Mouse (Mus musculus) megakaryocyte, embryonic 14.5 days (primary cell): Measurements from ENCODE around the gene Ica1l. TPM values are rescaled to one million over a fixed set of nuclear protein-coding genes. Genes with fewer than 3 reads are reported as not detected.

Experiments used
- H3K27me3 ChIP-seq: replicated peaks from 2 replicates; pipeline ENCODE3; 2012; ENCODE audit warnings: inconsistent platforms
- H3K36me3 ChIP-seq: replicated peaks from 2 replicates; pipeline ENCODE3; 2012; ENCODE audit warnings: low read length, inconsistent platforms, mixed read lengths
- H3K4me1 ChIP-seq: 2 replicates; pipeline ENCODE4 v1.6.1; 2012; ENCODE audit warnings: inconsistent platforms
- H3K4me3 ChIP-seq: replicated peaks from 2 replicates; pipeline ENCODE3; 2012; ENCODE audit warnings: moderate library complexity, mild to moderate bottlenecking, inconsistent platforms
- H3K9me3 ChIP-seq: 2 replicates; pipeline ENCODE4 v1.6.1; 2012; ENCODE audit warnings: inconsistent platforms
- FLI1 ChIP-seq: IDR thresholded peaks from 2 replicates; pipeline ENCODE4 v1.6.1; 2012; ENCODE audit warnings: low read length, inconsistent platforms, mixed read lengths
- GATA1 ChIP-seq: IDR thresholded peaks from 3 replicates; pipeline ENCODE4 v1.6.1; 2012; ENCODE audit warnings: mixed read lengths, low read length, inconsistent platforms, borderline replicate concordance
- polyA plus RNA-seq: library from polyadenylated mRNA; stranded (reverse); fragments of >175 nt; gene quantifications from 2 replicates; pipeline ENCODE4 v1.2.3, GENCODE M21; 2012; ENCODE audit warnings: low replicate concordance; ENCODE audit not compliant: insufficient read depth

The Ica1l gene
- polyA plus RNA-seq, 1 experiment: 0.44 TPM

- no peak for TF ChIP-seq GATA1
- TF ChIP-seq FLI1: no peak
- H3K4me3 ChIP-seq: no peak overlapping the region
- no peaks in the 10 kb centered on the region for H3K36me3 ChIP-seq
- H3K4me1 ChIP-seq: peaks cover 43% of the 10 kb centered on the region
- H3K27me3 ChIP-seq: no peaks in the 10 kb centered on the region
- H3K9me3 ChIP-seq: no peaks in the 10 kb centered on the region
These were observed 25.9 kb downstream of the Ica1l start for GRCm38 (mm10) chr1:60017031-60017469.

DNA sequence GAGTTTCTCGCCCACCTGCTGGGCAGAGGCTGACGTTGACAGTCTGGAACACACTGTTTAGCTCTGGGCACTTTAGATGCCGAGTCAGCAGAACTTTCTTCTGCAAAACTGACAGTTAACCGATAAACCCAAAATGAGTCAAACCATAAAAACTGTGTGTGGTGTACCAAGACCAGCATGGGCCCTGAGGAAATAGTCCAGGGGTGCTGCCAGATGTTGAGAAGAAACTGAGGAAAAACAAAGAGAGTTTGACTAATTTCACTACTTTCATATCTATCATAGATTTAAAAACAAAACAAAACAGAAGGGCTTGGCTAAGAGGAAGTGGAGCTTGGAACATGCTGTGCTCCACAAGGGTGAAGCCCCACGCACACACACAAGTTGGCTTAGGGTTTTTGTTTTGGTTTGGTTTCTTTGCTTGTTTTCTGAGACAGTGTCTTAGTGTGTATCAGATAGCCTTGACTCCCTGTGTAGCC, 26.8 kb downstream of the Ica1l start:
- TF ChIP-seq GATA1: no peak
- Histone ChIP-seq H3K9me3 (no peaks in the 10 kb centered on the region), H3K4me3 (peak overlapping the region; percentile 65), H3K27me3 (no peaks in the 10 kb centered on the region), H3K36me3 (no peaks in the 10 kb centered on the region), H3K4me1 (peaks cover 43% of the 10 kb centered on the region)

DNA sequence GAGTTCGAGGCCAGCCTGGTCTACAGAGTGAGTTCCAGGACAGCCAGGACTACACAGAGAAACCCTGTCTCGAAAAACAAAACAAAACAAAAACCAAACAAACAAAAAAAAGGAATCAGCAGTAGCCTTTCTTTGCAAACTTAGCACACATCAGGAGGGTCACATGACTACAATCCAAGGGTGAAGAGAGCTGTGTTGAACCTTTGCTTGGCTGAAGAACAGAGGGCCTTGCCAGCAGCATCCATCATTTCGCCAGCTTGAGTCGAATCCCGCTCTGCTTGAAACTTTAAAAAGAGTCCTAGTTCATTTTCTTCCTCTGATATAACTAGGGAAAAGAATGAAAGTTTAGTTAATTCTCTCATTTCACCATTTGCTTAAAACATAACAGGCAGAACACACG, 27.5 kb downstream of the Ica1l start:
- peaks cover 43% of the 10 kb centered on the region for H3K4me1 ChIP-seq
- TF ChIP-seq GATA1 (no peak), FLI1 (no peak)
- H3K36me3 ChIP-seq: no peaks in the 10 kb centered on the region
- no peak overlapping the region for H3K4me3 ChIP-seq
- H3K27me3 ChIP-seq: no peaks in the 10 kb centered on the region
- H3K9me3 ChIP-seq: no peaks in the 10 kb centered on the region

- Histone ChIP-seq H3K4me1 (peaks cover 35% of the 10 kb centered on the region), H3K36me3 (no peaks in the 10 kb centered on the region)
- no peak for TF ChIP-seq GATA1
- no peak for TF ChIP-seq FLI1
These were observed 29.2 kb downstream of the Ica1l start for GRCm38 (mm10) chr1:60013779-60014178.

DNA sequence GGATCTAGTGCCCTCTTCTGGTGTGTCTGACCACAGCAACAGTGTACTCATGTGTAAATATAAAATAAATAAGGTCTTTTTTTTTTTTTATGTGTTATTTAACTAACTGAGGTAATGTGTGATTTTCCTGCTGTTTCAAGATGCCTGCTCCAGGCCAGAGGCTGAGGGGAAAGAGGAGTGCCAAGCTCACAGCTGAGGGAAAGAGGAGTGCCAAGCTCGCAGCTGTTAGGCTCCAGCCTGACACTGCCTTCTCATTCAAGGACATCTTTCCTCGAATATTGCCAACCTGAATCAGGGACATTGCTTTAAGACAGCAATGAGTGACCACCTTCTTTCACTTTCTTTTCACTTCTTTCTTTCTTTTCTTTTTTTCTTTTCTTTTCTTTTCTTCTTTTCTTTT, 34.2 kb downstream of the Ica1l start:
- Histone ChIP-seq H3K4me3 (no peak overlapping the region), H3K4me1 (peaks cover 3% of the 10 kb centered on the region; the same call in 1 of the 2 replicates), H3K27me3 (no peaks in the 10 kb centered on the region), H3K9me3 (no peaks in the 10 kb centered on the region), H3K36me3 (no peaks in the 10 kb centered on the region)
- TF ChIP-seq GATA1 (no peak), FLI1 (no peak)

More at GRCm38 (mm10) chr1:60013779-60014178, 29.2 kb downstream of the Ica1l start:
- Histone ChIP-seq H3K27me3 (no peaks in the 10 kb centered on the region), H3K9me3 (no peaks in the 10 kb centered on the region), H3K4me3 (no peak overlapping the region)

DNA sequence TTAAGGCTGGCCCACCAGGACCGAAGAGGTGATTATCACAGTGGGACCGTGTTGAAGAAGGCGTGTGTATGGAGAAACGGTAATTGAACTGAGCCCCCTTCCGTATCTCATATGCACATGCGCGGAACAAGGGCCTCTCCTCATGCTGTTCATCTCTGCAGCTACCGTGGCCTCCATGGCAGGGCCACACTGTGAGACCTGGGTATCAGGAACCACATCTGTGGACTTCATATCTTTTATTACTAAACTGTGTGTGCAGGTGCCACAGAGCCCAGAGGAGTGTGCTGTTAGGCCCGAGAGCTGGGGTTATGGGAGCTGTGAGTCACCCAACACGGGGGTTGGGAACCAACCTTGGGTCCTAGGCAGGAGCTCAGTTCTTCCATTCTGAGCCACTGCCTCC, 35.6 kb downstream of the Ica1l start:
- Histone ChIP-seq H3K27me3 (no peaks in the 10 kb centered on the region), H3K4me3 (no peak overlapping the region), H3K4me1 (peaks cover 3% of the 10 kb centered on the region; the same call in 1 of the 2 replicates), H3K9me3 (no peaks in the 10 kb centered on the region), H3K36me3 (no peaks in the 10 kb centered on the region)
- TF ChIP-seq FLI1: no peak
- TF ChIP-seq GATA1: no peak

- Histone ChIP-seq H3K36me3 (no peaks in the 10 kb centered on the region), H3K4me3 (no peak overlapping the region), H3K9me3 (no peaks in the 10 kb centered on the region), H3K27me3 (no peaks in the 10 kb centered on the region), H3K4me1 (peaks cover 48% of the 10 kb centered on the region)
- no peak for TF ChIP-seq FLI1
- no peak for TF ChIP-seq GATA1
These were observed 42.7 kb downstream of the Ica1l start for GRCm38 (mm10) chr1:60000319-60000718.

DNA sequence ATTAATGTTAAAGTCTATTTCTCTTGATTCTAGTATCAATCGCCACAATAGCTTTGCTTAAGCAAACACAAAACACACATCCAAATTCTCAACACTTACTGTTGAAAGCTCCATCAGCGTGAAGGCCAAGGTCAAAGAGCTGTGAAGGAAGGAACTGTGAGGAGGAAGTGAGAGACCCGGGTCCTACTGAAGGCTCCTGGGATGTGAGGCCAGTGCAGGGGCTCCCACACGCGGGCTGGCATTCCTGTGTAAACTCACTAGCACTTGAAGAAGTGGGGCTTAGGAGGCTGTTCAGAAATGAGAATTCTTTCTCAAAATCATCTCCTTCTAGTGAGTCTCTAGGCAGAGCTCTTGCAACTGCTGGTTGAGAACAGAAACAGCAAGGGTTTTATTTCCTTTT, 45.6 kb downstream of the Ica1l start:
- Histone ChIP-seq H3K4me3 (no peak overlapping the region), H3K9me3 (no peaks in the 10 kb centered on the region), H3K4me1 (peaks cover 48% of the 10 kb centered on the region)

DNA sequence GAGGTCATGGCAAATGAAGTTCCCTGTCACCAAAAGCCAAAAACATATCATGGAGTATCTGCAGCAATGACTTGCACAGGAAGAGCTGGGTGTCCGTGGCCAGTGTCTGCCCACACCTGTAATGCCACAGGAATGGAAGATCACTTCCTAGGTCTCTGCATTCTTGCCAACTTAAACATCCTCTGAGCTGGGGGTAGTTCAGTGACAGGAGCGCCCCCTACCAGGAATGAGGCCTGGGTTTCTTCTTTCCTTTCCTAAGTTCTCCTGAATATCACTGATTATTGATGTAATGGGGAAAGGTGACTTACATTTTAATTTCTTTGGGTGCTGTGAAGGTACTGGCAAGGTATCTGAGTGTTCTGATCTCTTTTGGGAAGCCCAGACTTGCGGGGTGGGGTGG, 47.3 kb downstream of the Ica1l start:
- H3K4me1 ChIP-seq: peaks cover 45% of the 10 kb centered on the region
- TF ChIP-seq GATA1 (no peak), FLI1 (no peak)

More for the DNA sequence above, 45.6 kb downstream of the Ica1l start:
- Histone ChIP-seq H3K36me3 (peaks cover 4% of the 10 kb centered on the region), H3K27me3 (no peaks in the 10 kb centered on the region)
- no peak for TF ChIP-seq GATA1
- no peak for TF ChIP-seq FLI1

GRCm38 (mm10) chr1:59987399-59988040, 55.5 kb downstream of the Ica1l start:
- peaks cover 67% of the 10 kb centered on the region for H3K36me3 ChIP-seq

More for the DNA sequence above, 47.3 kb downstream of the Ica1l start:
- Histone ChIP-seq H3K27me3 (no peaks in the 10 kb centered on the region), H3K9me3 (no peaks in the 10 kb centered on the region), H3K4me3 (no peak overlapping the region), H3K36me3 (peaks cover 13% of the 10 kb centered on the region)

DNA sequence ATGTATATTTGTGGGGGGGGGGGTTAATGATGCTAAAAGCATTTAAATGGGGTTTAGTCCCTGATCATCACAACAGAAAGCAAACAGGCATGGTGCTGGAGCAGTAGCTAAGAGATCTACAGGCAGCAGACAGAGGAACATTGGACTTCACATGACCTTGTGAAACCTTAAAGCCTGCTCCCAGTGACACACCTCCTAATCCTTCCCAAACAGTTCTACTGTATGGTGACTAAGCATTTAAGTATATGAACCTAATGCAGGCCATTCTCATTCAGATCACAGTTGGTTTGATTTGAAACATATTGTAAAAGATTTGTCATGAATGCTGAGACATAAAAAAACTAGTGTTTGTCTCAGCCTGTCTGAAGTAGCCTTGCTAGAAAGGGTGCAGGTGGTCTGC, 56.4 kb downstream of the Ica1l start:
- peaks cover 2% of the 10 kb centered on the region; the same call in 1 of the 2 replicates for H3K9me3 ChIP-seq
- H3K27me3 ChIP-seq: no peaks in the 10 kb centered on the region
- H3K4me3 ChIP-seq: no peak overlapping the region
- peaks cover 73% of the 10 kb centered on the region for H3K36me3 ChIP-seq
- TF ChIP-seq GATA1 (no peak), FLI1 (no peak)
- peaks cover under 1% of the 10 kb centered on the region; the same call in 1 of the 2 replicates for H3K4me1 ChIP-seq

More at GRCm38 (mm10) chr1:59987399-59988040, 55.5 kb downstream of the Ica1l start:
- H3K4me3 ChIP-seq: no peak overlapping the region
- no peaks in the 10 kb centered on the region for H3K4me1 ChIP-seq
- H3K27me3 ChIP-seq: no peaks in the 10 kb centered on the region
- no peak for TF ChIP-seq FLI1
- no peak for TF ChIP-seq GATA1
- H3K9me3 ChIP-seq: peaks cover 2% of the 10 kb centered on the region; the same call in 1 of the 2 replicates
